Mouse (Mus musculus): ENCODE measurements around the gene Ankrd44. TPM values are rescaled to one million over a fixed set of nuclear protein-coding genes. Genes with fewer than 3 reads are reported as not detected.

Gene Ankrd44
- polyA plus RNA-seq, 1 experiment from 2014 or later: 29.9 TPM

DNA sequence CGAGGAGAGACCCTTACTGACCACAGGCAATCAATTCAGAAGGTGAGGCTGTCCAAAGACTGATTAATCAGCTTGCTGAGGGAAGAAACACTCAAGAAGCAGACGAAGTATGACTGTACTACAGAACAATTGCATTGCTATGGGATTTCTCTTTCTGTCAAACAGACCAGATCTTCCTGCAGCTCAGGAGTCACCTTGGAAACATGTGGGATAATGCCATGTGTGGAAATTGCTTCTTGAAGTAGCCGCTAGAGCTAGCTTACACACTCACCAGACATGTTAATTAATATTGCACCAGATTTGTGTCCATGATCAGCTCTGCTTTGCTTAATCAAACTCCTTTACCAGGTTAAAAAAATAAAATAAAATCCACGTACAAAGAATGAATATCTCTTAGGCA lies 137.8 kb downstream of the Ankrd44 start:
- Histone ChIP-seq H3K4me1 (ENCODE audit: control insufficient read depth, insufficient read depth, low read length) (peaks cover 12% of the 10 kb centered on the region), H3K9ac (ENCODE audit: low read depth, low read length) (no peak overlapping the region), H3K4me2 (ENCODE audit: low read length) (no peak overlapping the region), H3K27ac (ENCODE audit: low read length) (peak overlapping the region; percentile 82), H3K36me3 (ENCODE audit: control insufficient read depth, insufficient read depth, low read length) (no peaks in the 10 kb centered on the region), H3K4me3 (ENCODE audit: low read depth, low read length) (no peak overlapping the region), H3K9me3 (replicated peaks; ENCODE audit: control insufficient read depth, low read length, poor library complexity, severe bottlenecking) (no peaks in the 10 kb centered on the region), H3K27me3 (ENCODE audit: control insufficient read depth, insufficient read depth, low read depth, low read length) (no peaks in the 10 kb centered on the region)
- ATAC-seq: 0 out of 2 replicates have a peak, but pooled peaks have one; percentile 36
- WGBS: 42% methylated on average over 4 of the region's 4 CpGs

- no peak overlapping the region for H3K27ac ChIP-seq (ENCODE audit: low read length)
- no peak overlapping the region for H3K4me2 ChIP-seq (ENCODE audit: low read length)
- H3K4me1 ChIP-seq (ENCODE audit: control insufficient read depth, insufficient read depth, low read length): no peaks in the 10 kb centered on the region
- H3K27me3 ChIP-seq (ENCODE audit: control insufficient read depth, insufficient read depth, low read depth, low read length): no peaks in the 10 kb centered on the region
- 93% methylated on average over 6 of the region's 6 CpGs for WGBS
- H3K4me3 ChIP-seq (ENCODE audit: low read depth, low read length): no peak overlapping the region
- ATAC-seq: no peak
- H3K36me3 ChIP-seq (ENCODE audit: control insufficient read depth, insufficient read depth, low read length): no peaks in the 10 kb centered on the region
- no peaks in the 10 kb centered on the region for H3K9me3 ChIP-seq (replicated peaks; ENCODE audit: control insufficient read depth, low read length, poor library complexity, severe bottlenecking)
- no peak overlapping the region for H3K9ac ChIP-seq (ENCODE audit: low read depth, low read length)
These were observed 148.0 kb downstream of the Ankrd44 start for GRCm38 (mm10) chr1:54778151-54778550.

GRCm38 (mm10) chr1:54777104-54777503 lies 149.1 kb downstream of the Ankrd44 start:
- no peaks in the 10 kb centered on the region for H3K27me3 ChIP-seq (ENCODE audit: control insufficient read depth, insufficient read depth, low read depth, low read length)
- no peak for ATAC-seq
- H3K4me3 ChIP-seq (ENCODE audit: low read depth, low read length): no peak overlapping the region
- H3K9me3 ChIP-seq (replicated peaks; ENCODE audit: control insufficient read depth, low read length, poor library complexity, severe bottlenecking): no peaks in the 10 kb centered on the region
- no peaks in the 10 kb centered on the region for H3K36me3 ChIP-seq (ENCODE audit: control insufficient read depth, insufficient read depth, low read length)
- H3K4me2 ChIP-seq (ENCODE audit: low read length): no peak overlapping the region
- H3K9ac ChIP-seq (ENCODE audit: low read depth, low read length): no peak overlapping the region
- WGBS: 86% methylated on average over 6 of the region's 6 CpGs
- no peaks in the 10 kb centered on the region for H3K4me1 ChIP-seq (ENCODE audit: control insufficient read depth, insufficient read depth, low read length)
- H3K27ac ChIP-seq (ENCODE audit: low read length): no peak overlapping the region

- Histone ChIP-seq H3K9ac (ENCODE audit: low read depth, low read length) (no peak overlapping the region), H3K36me3 (ENCODE audit: control insufficient read depth, insufficient read depth, low read length) (no peaks in the 10 kb centered on the region), H3K27me3 (ENCODE audit: control insufficient read depth, insufficient read depth, low read depth, low read length) (no peaks in the 10 kb centered on the region), H3K4me3 (ENCODE audit: low read depth, low read length) (no peak overlapping the region), H3K4me2 (ENCODE audit: low read length) (no peak overlapping the region), H3K9me3 (replicated peaks; ENCODE audit: control insufficient read depth, low read length, poor library complexity, severe bottlenecking) (no peaks in the 10 kb centered on the region; the same call in 1 of the 2 replicates), H3K4me1 (ENCODE audit: control insufficient read depth, insufficient read depth, low read length) (no peaks in the 10 kb centered on the region), H3K27ac (ENCODE audit: low read length) (no peak overlapping the region)
- whole genome bisulfite sequencing: 60% methylated on average over 8 of the region's 8 CpGs
- ATAC-seq: no peak
These were observed 150.1 kb downstream of the Ankrd44 start for GRCm38 (mm10) chr1:54776116-54776515.

GRCm38 (mm10) chr1:54772843-54773242 lies 153.3 kb downstream of the Ankrd44 start:
- Histone ChIP-seq H3K27me3 (ENCODE audit: control insufficient read depth, insufficient read depth, low read depth, low read length) (no peaks in the 10 kb centered on the region), H3K9me3 (replicated peaks; ENCODE audit: control insufficient read depth, low read length, poor library complexity, severe bottlenecking) (no peaks in the 10 kb centered on the region; the same call in 1 of the 2 replicates), H3K4me2 (ENCODE audit: low read length) (no peak overlapping the region), H3K4me3 (ENCODE audit: low read depth, low read length) (no peak overlapping the region), H3K27ac (ENCODE audit: low read length) (no peak overlapping the region), H3K4me1 (ENCODE audit: control insufficient read depth, insufficient read depth, low read length) (no peaks in the 10 kb centered on the region), H3K9ac (ENCODE audit: low read depth, low read length) (no peak overlapping the region), H3K36me3 (ENCODE audit: control insufficient read depth, insufficient read depth, low read length) (no peaks in the 10 kb centered on the region)
- ATAC-seq: no peak
- WGBS: 57% methylated on average over 5 of the region's 5 CpGs

DNA sequence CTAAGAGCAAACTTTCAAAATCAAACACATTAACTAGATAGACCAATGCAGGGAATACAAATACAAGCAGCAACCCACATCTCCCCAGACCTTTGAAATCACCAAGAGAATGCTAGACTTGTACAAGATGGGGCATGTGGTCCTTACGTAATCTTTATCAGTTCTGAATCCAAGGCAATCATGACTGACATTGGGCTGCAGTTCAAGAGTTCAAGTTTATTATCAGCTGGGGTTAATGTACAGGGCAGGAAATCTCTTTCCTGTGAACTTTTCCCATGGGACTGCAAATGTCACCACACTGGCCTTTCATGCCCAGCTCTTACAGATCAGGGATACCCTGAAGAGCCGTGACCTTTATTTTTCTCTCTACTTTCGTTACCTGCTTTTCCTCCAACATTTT lies 154.7 kb downstream of the Ankrd44 start:
- no peak overlapping the region for H3K4me2 ChIP-seq (ENCODE audit: low read length)
- no peaks in the 10 kb centered on the region for H3K27me3 ChIP-seq (ENCODE audit: control insufficient read depth, insufficient read depth, low read depth, low read length)
- ATAC-seq: no peak
- no peak overlapping the region for H3K27ac ChIP-seq (ENCODE audit: low read length)
- no peaks in the 10 kb centered on the region; the same call in 1 of the 2 replicates for H3K9me3 ChIP-seq (replicated peaks; ENCODE audit: control insufficient read depth, low read length, poor library complexity, severe bottlenecking)
- no peaks in the 10 kb centered on the region for H3K4me1 ChIP-seq (ENCODE audit: control insufficient read depth, insufficient read depth, low read length)
- no peaks in the 10 kb centered on the region for H3K36me3 ChIP-seq (ENCODE audit: control insufficient read depth, insufficient read depth, low read length)
- WGBS: 95% methylated on average over 3 of the region's 3 CpGs
- H3K4me3 ChIP-seq (ENCODE audit: low read depth, low read length): no peak overlapping the region
- H3K9ac ChIP-seq (ENCODE audit: low read depth, low read length): no peak overlapping the region

GRCm38 (mm10) chr1:54767221-54767620 lies 159.0 kb downstream of the Ankrd44 start:
- no peaks in the 10 kb centered on the region; the same call in 1 of the 2 replicates for H3K9me3 ChIP-seq (replicated peaks; ENCODE audit: control insufficient read depth, low read length, poor library complexity, severe bottlenecking)
- H3K27me3 ChIP-seq (ENCODE audit: control insufficient read depth, insufficient read depth, low read depth, low read length): no peaks in the 10 kb centered on the region
- H3K4me1 ChIP-seq (ENCODE audit: control insufficient read depth, insufficient read depth, low read length): no peaks in the 10 kb centered on the region
- WGBS: 92% methylated on average over 3 of the region's 3 CpGs
- 0 out of 2 replicates have a peak, but pooled peaks cover 3% of the 10 kb centered on the region for H3K36me3 ChIP-seq (ENCODE audit: control insufficient read depth, insufficient read depth, low read length)
- ATAC-seq: no peak
- no peak overlapping the region for H3K27ac ChIP-seq (ENCODE audit: low read length)
- no peak overlapping the region for H3K9ac ChIP-seq (ENCODE audit: low read depth, low read length)
- no peak overlapping the region for H3K4me2 ChIP-seq (ENCODE audit: low read length)
- no peak overlapping the region for H3K4me3 ChIP-seq (ENCODE audit: low read depth, low read length)

DNA sequence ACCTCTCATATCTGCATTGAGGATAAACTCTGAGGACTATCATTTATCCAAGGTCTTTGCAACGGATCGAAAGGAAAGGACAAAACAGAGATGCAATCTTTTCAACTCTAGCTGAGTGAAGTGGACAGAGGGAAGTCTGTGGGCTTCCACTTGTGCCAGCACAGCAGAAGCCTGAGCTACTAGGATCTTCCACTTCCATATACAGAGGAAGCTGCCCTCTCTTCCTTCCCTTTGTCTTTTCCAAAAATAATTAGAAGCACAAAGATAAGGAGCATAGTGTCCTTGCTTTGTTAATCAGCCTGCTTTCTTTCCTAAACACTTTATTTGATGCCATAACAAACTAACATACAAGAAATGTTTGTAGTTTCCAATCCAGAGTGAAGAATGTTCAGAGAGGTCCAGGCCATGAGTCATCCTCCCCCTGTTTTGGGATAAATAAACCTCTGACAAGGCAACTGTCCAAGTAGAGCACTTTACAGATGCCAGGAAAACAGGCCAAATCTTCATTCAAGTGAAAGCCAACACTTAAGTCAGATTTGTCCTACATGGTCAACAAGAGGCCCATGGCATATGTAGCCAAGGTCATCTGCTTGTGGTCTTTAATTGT lies 160.5 kb downstream of the Ankrd44 start:
- no peak overlapping the region for H3K9ac ChIP-seq (ENCODE audit: low read depth, low read length)
- H3K36me3 ChIP-seq (ENCODE audit: control insufficient read depth, insufficient read depth, low read length): peaks cover 8% of the 10 kb centered on the region; the same call in 1 of the 2 replicates
- ATAC-seq: no peak
- H3K4me1 ChIP-seq (ENCODE audit: control insufficient read depth, insufficient read depth, low read length): no peaks in the 10 kb centered on the region
- no peaks in the 10 kb centered on the region for H3K9me3 ChIP-seq (replicated peaks; ENCODE audit: control insufficient read depth, low read length, poor library complexity, severe bottlenecking)
- H3K4me2 ChIP-seq (ENCODE audit: low read length): no peak overlapping the region
- no peak overlapping the region for H3K27ac ChIP-seq (ENCODE audit: low read length)
- H3K27me3 ChIP-seq (ENCODE audit: control insufficient read depth, insufficient read depth, low read depth, low read length): no peaks in the 10 kb centered on the region
- no peak overlapping the region for H3K4me3 ChIP-seq (ENCODE audit: low read depth, low read length)
- 93% methylated on average over 2 of the region's 2 CpGs for WGBS

GRCm38 (mm10) chr1:54762216-54762807 lies 163.9 kb downstream of the Ankrd44 start:
- Histone ChIP-seq H3K27me3 (ENCODE audit: control insufficient read depth, insufficient read depth, low read depth, low read length) (no peaks in the 10 kb centered on the region), H3K9ac (ENCODE audit: low read depth, low read length) (no peak overlapping the region), H3K27ac (ENCODE audit: low read length) (no peak overlapping the region), H3K4me3 (ENCODE audit: low read depth, low read length) (no peak overlapping the region), H3K4me2 (ENCODE audit: low read length) (no peak overlapping the region), H3K4me1 (ENCODE audit: control insufficient read depth, insufficient read depth, low read length) (no peaks in the 10 kb centered on the region), H3K36me3 (ENCODE audit: control insufficient read depth, insufficient read depth, low read length) (peaks cover 8% of the 10 kb centered on the region; the same call in 1 of the 2 replicates), H3K9me3 (replicated peaks; ENCODE audit: control insufficient read depth, low read length, poor library complexity, severe bottlenecking) (no peaks in the 10 kb centered on the region)
- 68% methylated on average over 10 of the region's 10 CpGs for WGBS
- ATAC-seq: no peak
